In genomic region chr4:149893611-149894151, GRCm38 (mm10) we compare ENCODE assay signal across 9 mouse cellular contexts.
DNase-seq lines count a peak whose midpoint lies in the region; ATAC-seq lines count a peak whose summit lies in the region.
"Had no signal": no experiment of that assay in that cellular context is flagged by ENCODE, and none has a peak within 500 bp of the region (broad histone marks: within the 10 kb centered on the region; RNA-seq: fewer than 3 reads in every experiment).

No protein-coding gene starts in this region.

- ATAC-seq in forebrain, embryonic 16.5 days: peak; percentile 79
- ATAC-seq in kidney, embryonic 16.5 days (ENCODE audit: low FRiP score, low TSS enrichment): peak; percentile 28
- no peak for ATAC-seq in megakaryocyte, adult 5-6 weeks (ENCODE audit: poor library complexity, severe bottlenecking)
- ATAC-seq: Patski had no signal

- H3K9me3 ChIP-seq in forebrain, embryonic 16.5 days (ENCODE audit: control insufficient read depth, low read length): no peaks in the 10 kb centered on the region
- no peaks in the 10 kb centered on the region for H3K9me3 ChIP-seq in kidney, embryonic 16.5 days (ENCODE audit: low read length)

- WGBS in forebrain, embryonic 16.5 days: 26% methylated on average over 11 of the region's 11 CpGs
- 11% methylated on average over 11 of the region's 11 CpGs for WGBS in kidney, embryonic 16.5 days

- peak; percentile 47 for DNase-seq in urinary bladder, postnatal 14 days (ENCODE audit: low spot score)
- no peak for DNase-seq in urinary bladder, adult 2 months (ENCODE audit: low spot score)
- peak; percentile 88 for DNase-seq in neural tube, embryonic 10.5 days (ENCODE audit: extremely low spot score, low spot score)
- DNase-seq in layer of hippocampus, adult 18-20 months (ENCODE audit: low spot score in 2 of 2): no peak
- no peak for DNase-seq in layer of hippocampus, adult 8-10 months (ENCODE audit: low spot score in 2 of 2)

- no peak overlapping the region for H3K4me2 ChIP-seq in forebrain, embryonic 16.5 days (ENCODE audit: low read length)
- no peak overlapping the region for H3K4me2 ChIP-seq in kidney, embryonic 16.5 days (replicated peaks; ENCODE audit: low read depth, low read length)

- peak overlapping the region; percentile 67 for H3K27ac ChIP-seq in forebrain, embryonic 16.5 days (ENCODE audit: low read length)
- H3K27ac ChIP-seq in kidney, embryonic 16.5 days (ENCODE audit: low read length): peak overlapping the region; percentile 62

- H3K4me1 ChIP-seq in forebrain, embryonic 16.5 days (replicated peaks; ENCODE audit: control insufficient read depth, insufficient read depth, low read length): peaks cover 12% of the 10 kb centered on the region
- H3K4me1 ChIP-seq in kidney, embryonic 16.5 days (ENCODE audit: insufficient read depth, low read length): peaks cover 58% of the 10 kb centered on the region

- no peaks in the 10 kb centered on the region for H3K27me3 ChIP-seq in forebrain, embryonic 16.5 days (replicated peaks; ENCODE audit: control insufficient read depth, insufficient read depth, low read length)
- no peaks in the 10 kb centered on the region for H3K27me3 ChIP-seq in kidney, embryonic 16.5 days (ENCODE audit: insufficient read depth, low read length)
- H3K27me3 ChIP-seq: Patski had no signal

- no peak overlapping the region for H3K4me3 ChIP-seq in forebrain, embryonic 16.5 days (replicated peaks; ENCODE audit: low read length)
- H3K4me3 ChIP-seq in kidney, embryonic 16.5 days (ENCODE audit: low read length): no peak overlapping the region

- H3K9ac ChIP-seq in forebrain, embryonic 16.5 days (replicated peaks; ENCODE audit: low read depth, low read length): no peak overlapping the region
- peak overlapping the region; percentile 40 for H3K9ac ChIP-seq in kidney, embryonic 16.5 days (replicated peaks; ENCODE audit: low read length)

- H3K36me3 ChIP-seq in forebrain, embryonic 16.5 days (ENCODE audit: control insufficient read depth, insufficient read depth): no peaks in the 10 kb centered on the region
- 0 out of 2 replicates have a peak, but pooled peaks cover 4% of the 10 kb centered on the region for H3K36me3 ChIP-seq in kidney, embryonic 16.5 days (ENCODE audit: insufficient read depth, low read length)

Comparison
In these comparisons a context has a peak if more than half of its experiments do, and no peak if none do; other contexts are left out.
1. DNase-seq: peak in urinary bladder, postnatal 14 days (single experiment) and neural tube, embryonic 10.5 days (single experiment); none in urinary bladder, adult 2 months (single experiment), layer of hippocampus, adult 18-20 months (0 of 2) and layer of hippocampus, adult 8-10 months (0 of 2).